Mouse (Mus musculus): Measurements from ENCODE around the gene Olfr180. TPM values are rescaled to one million over a fixed set of nuclear protein-coding genes. Genes with fewer than 3 reads are reported as not detected.

Olfr180 gene
- not detected in 2 replicates for polyA plus RNA-seq (2015; fragmentation: Nextera tagmentation; extraction: Ambion mirVana)

DNA sequence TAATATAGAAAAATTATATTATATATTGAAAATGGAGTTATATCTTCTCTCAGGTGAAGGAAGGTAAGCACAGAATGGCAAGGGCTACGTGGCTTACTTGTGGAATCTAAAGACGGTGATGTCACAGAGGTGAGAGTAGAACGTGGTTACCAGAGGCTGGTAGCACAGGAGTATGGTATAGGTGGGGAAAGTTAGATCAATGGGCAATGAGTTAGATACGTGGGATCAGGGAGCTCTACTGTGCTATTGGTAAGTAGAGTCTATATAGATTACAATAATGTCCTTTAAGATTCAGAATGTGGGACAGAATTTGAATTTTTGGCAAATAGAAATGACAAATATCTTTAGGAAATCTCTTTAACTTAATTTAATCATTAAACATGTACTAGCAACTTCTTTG lies at the start of gene Olfr180:
Olfr180 (minus strand) TSS at position 101 of the 400 bp plus-strand sequence.

DNA sequence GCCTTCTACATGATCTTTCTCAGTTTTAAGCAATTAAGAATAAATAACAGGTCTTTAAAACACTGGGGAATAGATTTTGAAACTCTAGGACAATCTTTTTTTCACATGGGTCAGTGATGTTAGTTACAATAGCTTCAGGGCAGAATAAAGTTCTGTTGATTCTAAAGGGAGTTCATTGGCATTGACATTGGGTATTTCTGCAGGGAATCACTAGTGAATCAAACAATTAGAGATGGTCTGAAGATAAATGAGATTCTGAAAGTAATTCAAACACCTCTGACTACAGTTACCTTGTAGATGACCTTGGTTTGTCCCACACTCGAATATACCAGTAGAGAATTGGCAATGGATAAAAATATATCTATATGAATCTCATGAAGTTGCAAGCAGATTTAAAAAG lies 537 bp downstream of the Olfr180 start, which contains the start of gene Olfr181:
Olfr181 (minus strand) TSS at position 101 of the 400 bp plus-strand sequence.

DNA sequence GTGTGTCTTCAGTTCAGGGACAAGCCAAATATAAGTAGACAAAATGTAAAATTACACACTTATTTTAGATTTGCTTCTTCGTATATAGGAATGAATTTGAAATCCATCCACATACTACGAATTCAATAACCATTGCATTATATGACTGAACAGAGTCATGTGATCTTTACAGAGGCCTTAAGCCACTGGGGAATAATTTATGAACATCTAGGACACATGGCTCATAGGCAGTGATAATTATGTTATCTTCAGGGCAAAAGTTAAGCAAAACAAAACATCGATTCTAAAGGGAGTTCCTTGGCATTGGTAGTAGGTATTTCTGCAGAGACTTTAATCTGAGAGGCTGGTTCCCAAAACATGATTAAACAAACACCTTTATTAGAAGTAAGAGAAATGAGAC lies 37.2 kb downstream of the Olfr180 start, which contains the start of gene Olfr178:
Olfr178 (minus strand) TSS at position 101 of the 400 bp plus-strand sequence.

DNA sequence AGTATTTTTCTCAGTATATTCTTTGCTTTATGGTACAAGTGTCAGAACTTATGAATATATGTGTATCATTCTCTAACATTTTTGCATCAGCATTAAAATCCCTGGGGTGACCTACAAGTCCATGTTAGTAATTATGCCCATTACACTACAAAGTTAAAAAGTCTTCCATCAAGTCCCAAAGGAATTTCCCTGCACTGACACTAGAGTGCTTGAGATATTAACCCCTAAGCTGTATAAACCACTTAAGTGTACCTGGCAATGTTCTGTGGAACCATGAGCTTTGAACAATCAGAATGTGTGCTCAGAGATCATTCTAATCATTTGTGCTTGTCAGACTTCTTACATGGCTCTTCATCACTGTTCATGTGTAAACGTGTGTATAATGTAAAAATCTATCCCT lies 54.5 kb downstream of the Olfr180 start, which contains the start of gene Olfr177:
Olfr177 (minus strand) TSS at position 101 of the 400 bp plus-strand sequence.

Other genes with a start within 250 kb of the Olfr180 start
- not detected in 2 replicates for gene Gpr15, start 210.3 kb downstream of the Olfr180 start, polyA plus RNA-seq (2015; fragmentation: Nextera tagmentation; extraction: Ambion mirVana)
- gene Cldnd1, start 201.5 kb downstream of the Olfr180 start, polyA plus RNA-seq (2015; fragmentation: Nextera tagmentation; extraction: Ambion mirVana): 167 and 171 TPM in 2 replicates
- not detected in 2 replicates for gene Olfr172, start 166.2 kb downstream of the Olfr180 start, polyA plus RNA-seq (2015; fragmentation: Nextera tagmentation; extraction: Ambion mirVana)
- gene Olfr173, start 129.1 kb downstream of the Olfr180 start, polyA plus RNA-seq (2015; fragmentation: Nextera tagmentation; extraction: Ambion mirVana): not detected in 2 replicates
- gene Olfr175-ps1, start 102.6 kb downstream of the Olfr180 start, polyA plus RNA-seq (2015; fragmentation: Nextera tagmentation; extraction: Ambion mirVana): not detected in 2 replicates
- not detected in 2 replicates for gene Olfr177, start 54.6 kb downstream of the Olfr180 start, polyA plus RNA-seq (2015; fragmentation: Nextera tagmentation; extraction: Ambion mirVana)
- not detected in 2 replicates for gene Olfr178, start 37.3 kb downstream of the Olfr180 start, polyA plus RNA-seq (2015; fragmentation: Nextera tagmentation; extraction: Ambion mirVana)
- gene Olfr181, start 637 bp downstream of the Olfr180 start, polyA plus RNA-seq (2015; fragmentation: Nextera tagmentation; extraction: Ambion mirVana): not detected in 2 replicates
- gene Olfr183, start 66.0 kb upstream of the Olfr180 start, polyA plus RNA-seq (2015; fragmentation: Nextera tagmentation; extraction: Ambion mirVana): not detected in 2 replicates
- gene Olfr186, start 100.9 kb upstream of the Olfr180 start, polyA plus RNA-seq (2015; fragmentation: Nextera tagmentation; extraction: Ambion mirVana): not detected in 2 replicates
- gene Olfr187, start 110.4 kb upstream of the Olfr180 start, polyA plus RNA-seq (2015; fragmentation: Nextera tagmentation; extraction: Ambion mirVana): not detected in 2 replicates
- gene Olfr190, start 148.6 kb upstream of the Olfr180 start, polyA plus RNA-seq (2015; fragmentation: Nextera tagmentation; extraction: Ambion mirVana): not detected in 2 replicates
- not detected in 2 replicates for gene Olfr191, start 160.4 kb upstream of the Olfr180 start, polyA plus RNA-seq (2015; fragmentation: Nextera tagmentation; extraction: Ambion mirVana)
- gene Olfr193, start 182.5 kb upstream of the Olfr180 start, polyA plus RNA-seq (2015; fragmentation: Nextera tagmentation; extraction: Ambion mirVana): not detected in 2 replicates
- gene Olfr194, start 191.7 kb upstream of the Olfr180 start, polyA plus RNA-seq (2015; fragmentation: Nextera tagmentation; extraction: Ambion mirVana): not detected in 2 replicates
- not detected in 2 replicates for gene Olfr195, start 217.7 kb upstream of the Olfr180 start, polyA plus RNA-seq (2015; fragmentation: Nextera tagmentation; extraction: Ambion mirVana)
- not detected in 2 replicates for gene Olfr196, start 241.1 kb upstream of the Olfr180 start, polyA plus RNA-seq (2015; fragmentation: Nextera tagmentation; extraction: Ambion mirVana)

Measured in neural tube, postnatal 0 days (tissue).